Mouse (Mus musculus) midbrain, postnatal 0 days (tissue): ENCODE results near the gene Strn4. TPM values are rescaled to one million over a fixed set of nuclear protein-coding genes. Genes with fewer than 3 reads are reported as not detected.

Experiments
- ATAC-seq: fragments of 200-750 bp; cut with Nextera tagmentation; 2 replicates; pipeline ENCODE4 v1.8.0; 2017; ENCODE audit warnings: moderate number of reproducible peaks, mild to moderate bottlenecking, moderate TSS enrichment, moderate library complexity; ENCODE audit not compliant: low FRiP score
- DNase-seq: peaks from one replicate; pipeline ENCODE4 v3.0.0-alpha.2; 2015; ENCODE audit warnings: low spot score
- H3K27ac ChIP-seq: fragments of 300-500 bp; sonication (generic); 2 replicates; pipeline ENCODE4 v1.5.1; 2014; ENCODE audit warnings: low read depth, mild to moderate bottlenecking, low read length, mixed read lengths
- H3K27me3 ChIP-seq: fragments of 300-500 bp; sonication (generic); 2 replicates; pipeline ENCODE4 v1.6.1; 2014; ENCODE audit warnings: low read length, control low read depth, mixed read lengths; ENCODE audit not compliant: insufficient read depth
- H3K36me3 ChIP-seq: fragments of 300-500 bp; sonication (generic); 2 replicates; pipeline ENCODE4 v1.6.1; 2014; ENCODE audit warnings: low read length, control low read depth, mixed read lengths; ENCODE audit not compliant: insufficient read depth
- H3K4me1 ChIP-seq: fragments of 300-500 bp; sonication (generic); 2 replicates; pipeline ENCODE4 v1.6.1; 2014; ENCODE audit warnings: mild to moderate bottlenecking, control low read depth, antibody characterized with exemption, low read length, mixed read lengths; ENCODE audit not compliant: insufficient read depth
- H3K4me2 ChIP-seq: fragments of 300-500 bp; sonication (generic); 2 replicates; pipeline ENCODE4 v1.6.1; 2014; ENCODE audit warnings: low read depth, mild to moderate bottlenecking, low read length, mixed read lengths; ENCODE audit not compliant: poor library complexity, severe bottlenecking
- H3K4me3 ChIP-seq: fragments of 300-500 bp; sonication (generic); 2 replicates; pipeline ENCODE4 v1.5.1; 2014; ENCODE audit warnings: low read depth, mild to moderate bottlenecking, low read length, moderate library complexity
- H3K9ac ChIP-seq: fragments of 300-500 bp; sonication (generic); replicated peaks from 2 replicates; pipeline ENCODE4 v1.6.1; 2014; ENCODE audit warnings: mild to moderate bottlenecking, low read length, moderate library complexity, mixed read lengths; ENCODE audit not compliant: poor library complexity, severe bottlenecking
- H3K9me3 ChIP-seq: fragments of 300-500 bp; sonication (generic); 2 replicates; pipeline ENCODE4 v1.6.1; 2016; ENCODE audit warnings: low read length, control low read depth
- CTCF ChIP-seq: IDR thresholded peaks from 2 replicates; pipeline ENCODE4 v1.5.1; 2016; ENCODE audit warnings: antibody characterized with exemption, mild to moderate bottlenecking
- WGBS: fragments of 180-500 bp; shearing (Covaris S2); extraction: QIAGEN DNeasy Blood & Tissue Kit; methylation state at CpG from one replicate; pipeline ENCODE4 v1.1.7; 2014; 5-methylcytosine and 5-hydroxymethylcytosine counted together
- polyA plus RNA-seq: library from polyadenylated mRNA; unstranded; fragments of >200 nt; fragmentation: Nextera tagmentation; extraction: Ambion mirVana; gene quantifications from 2 replicates; pipeline ENCODE4 v1.2.1, GENCODE M21; 2015
- total RNA-seq: library from RNA; depleted of rRNA; stranded (reverse); fragments of >200 nt; gene quantifications from 2 replicates; pipeline ENCODE4 v1.2.3, GENCODE M21; 2014

Strn4 gene
- total and polyA plus RNA-seq, 2 experiments from 2014 or later = 165 to 291 TPM

- H3K9me3 ChIP-seq = no peaks in the 10 kb centered on the region
- no peak for DNase-seq
- ATAC-seq = peak; percentile 13; the same call in 1 of the 2 replicates
- no peak for TF ChIP-seq CTCF
- H3K4me2 ChIP-seq = peak overlapping the region; percentile 98
- WGBS = under 1% methylated on average over 60 of the region's 60 CpGs
- H3K4me1 ChIP-seq = no peaks in the 10 kb centered on the region
- H3K27ac ChIP-seq = no peak overlapping the region
- no peaks in the 10 kb centered on the region for H3K27me3 ChIP-seq
- H3K4me3 ChIP-seq = peak overlapping the region; percentile 48
- H3K36me3 ChIP-seq = no peaks in the 10 kb centered on the region
- H3K9ac ChIP-seq = peak overlapping the region; percentile 51
Observed at GRCm38 (mm10) chr7:16781816-16782554, 33.7 kb upstream of the Strn4 start.

- WGBS = 15% methylated on average over 11 of the region's 11 CpGs
- peak overlapping the region; percentile 98 for H3K4me2 ChIP-seq
- H3K4me3 ChIP-seq = peak overlapping the region; percentile 48
- H3K4me1 ChIP-seq = no peaks in the 10 kb centered on the region
- H3K36me3 ChIP-seq = no peaks in the 10 kb centered on the region
- ATAC-seq (no peak), DNase-seq (no peak)
- H3K9ac ChIP-seq = peak overlapping the region; percentile 51
- no peaks in the 10 kb centered on the region for H3K27me3 ChIP-seq
- 0 out of 2 replicates have a peak, but pooled peaks have one; percentile 7 for TF ChIP-seq CTCF
- no peaks in the 10 kb centered on the region for H3K9me3 ChIP-seq
- no peak overlapping the region for H3K27ac ChIP-seq
Observed at GRCm38 (mm10) chr7:16782555-16783125, 33.0 kb upstream of the Strn4 start.

DNA sequence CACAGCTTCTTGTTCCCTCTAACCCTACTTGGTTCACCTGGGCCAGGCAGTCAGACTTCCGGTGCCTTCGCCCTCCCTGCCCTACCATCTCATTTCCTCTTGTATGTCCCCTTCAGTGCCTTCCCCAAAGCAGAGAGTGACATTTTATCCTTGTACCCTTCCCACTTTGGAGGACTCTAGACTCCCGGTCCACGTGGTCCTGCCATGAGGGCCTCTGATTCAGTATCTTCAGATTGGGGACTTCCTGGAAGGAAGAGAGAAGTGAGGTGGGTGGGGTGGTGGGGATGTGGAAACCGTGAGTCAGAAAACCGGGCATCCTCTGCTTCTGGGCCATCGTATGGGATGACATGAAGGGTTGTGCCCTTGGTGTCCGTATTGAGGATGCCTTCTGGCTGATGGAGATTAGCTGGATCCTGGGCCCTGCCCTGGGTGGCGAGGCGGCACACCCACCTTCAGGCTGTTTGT lies 32.4 kb upstream of the Strn4 start:
- ATAC-seq = no peak
- Histone ChIP-seq H3K9me3 (no peaks in the 10 kb centered on the region), H3K4me1 (no peaks in the 10 kb centered on the region), H3K9ac (no peak overlapping the region), H3K27me3 (no peaks in the 10 kb centered on the region), H3K27ac (no peak overlapping the region), H3K4me2 (peak overlapping the region; percentile 98; the same call in 1 of the 2 replicates), H3K4me3 (peak overlapping the region; percentile 48; the same call in 1 of the 2 replicates), H3K36me3 (no peaks in the 10 kb centered on the region)
- no peak for TF ChIP-seq CTCF
- 33% methylated on average over 10 of the region's 10 CpGs for WGBS
- no peak for DNase-seq

DNA sequence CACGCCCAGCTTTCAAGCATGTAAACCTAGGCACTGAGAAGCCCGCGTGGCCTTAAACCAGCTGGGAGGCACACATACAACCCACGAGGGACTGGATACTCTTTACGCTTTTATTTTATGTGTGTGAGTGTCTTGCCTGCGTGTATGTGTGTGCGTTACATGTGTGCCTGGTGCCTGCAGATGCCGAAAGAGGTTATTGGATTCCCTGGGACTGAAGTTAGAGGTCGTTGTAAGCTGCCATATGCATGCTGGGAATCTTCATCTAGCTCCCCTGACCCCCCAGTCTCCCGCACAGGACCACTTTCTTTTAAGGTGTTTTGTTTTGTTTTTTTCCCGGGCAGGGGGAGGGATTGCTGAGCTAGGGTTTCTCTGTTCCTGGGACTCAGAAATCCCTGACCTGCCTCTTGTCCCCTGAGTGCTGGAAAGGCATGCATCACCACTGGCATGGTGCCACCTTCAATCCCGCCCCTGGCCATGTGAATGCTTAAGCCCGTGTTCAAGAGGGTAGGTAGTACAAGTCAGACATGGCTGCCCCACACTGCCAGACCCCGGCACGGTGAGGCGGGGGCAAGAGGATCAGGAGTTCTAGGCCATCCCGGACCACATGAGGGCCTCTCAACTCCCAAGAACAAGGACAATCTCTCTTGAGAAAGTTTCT lies 31.8 kb upstream of the Strn4 start:
- no peaks in the 10 kb centered on the region for H3K36me3 ChIP-seq
- no peaks in the 10 kb centered on the region for H3K9me3 ChIP-seq
- H3K27ac ChIP-seq = no peak overlapping the region
- ATAC-seq (no peak), DNase-seq (peak; percentile 36)
- no peak overlapping the region for H3K9ac ChIP-seq
- 39% methylated on average over 17 of the region's 17 CpGs for WGBS
- H3K4me2 ChIP-seq = peak overlapping the region; percentile 98; the same call in 1 of the 2 replicates
- TF ChIP-seq CTCF = no peak
- H3K27me3 ChIP-seq = no peaks in the 10 kb centered on the region
- no peak overlapping the region; the same call in 1 of the 2 replicates for H3K4me3 ChIP-seq
- no peaks in the 10 kb centered on the region for H3K4me1 ChIP-seq

GRCm38 (mm10) chr7:16784498-16784976 lies 31.2 kb upstream of the Strn4 start:
- Histone ChIP-seq H3K4me1 (no peaks in the 10 kb centered on the region), H3K9me3 (no peaks in the 10 kb centered on the region), H3K9ac (no peak overlapping the region), H3K27ac (no peak overlapping the region), H3K4me2 (no peak overlapping the region), H3K27me3 (no peaks in the 10 kb centered on the region), H3K4me3 (no peak overlapping the region), H3K36me3 (no peaks in the 10 kb centered on the region)
- no peak for DNase-seq
- WGBS = 70% methylated on average over 10 of the region's 10 CpGs
- no peak for ATAC-seq
- TF ChIP-seq CTCF = no peak
